ENCODE assay signal across 8 mouse cellular contexts in genomic region chr17:88064347-88065030, GRCm38 (mm10). TPM values are rescaled to one million over a fixed set of nuclear protein-coding genes. Genes with fewer than 3 reads are reported as not detected.
DNase-seq lines count a peak whose midpoint lies in the region; ATAC-seq and TF ChIP-seq lines count a peak whose summit lies in the region.

No protein-coding gene starts in this region.

- peak overlapping the region; percentile 100 for H3K27ac ChIP-seq in embryonic facial prominence, embryonic 14.5 days (replicated peaks; ENCODE audit: low read depth, low read length)
- H3K27ac ChIP-seq in heart, embryonic 12.5 days (ENCODE audit: poor library complexity, severe bottlenecking): peak overlapping the region; percentile 99
- peak overlapping the region; percentile 99 for H3K27ac ChIP-seq in kidney, embryonic 16.5 days (ENCODE audit: low read length)
- peak overlapping the region; percentile 99 for H3K27ac ChIP-seq in liver, embryonic 11.5 days (ENCODE audit: low read depth, low read length)
- H3K27ac ChIP-seq in stomach, embryonic 16.5 days (ENCODE audit: low read length): peak overlapping the region; percentile 100

- H3ac ChIP-seq in C2C12 (ENCODE audit: control insufficient read depth, insufficient read length, low read depth): peak overlapping the region; percentile 99

- no peaks in the 10 kb centered on the region for H3K9me3 ChIP-seq in embryonic facial prominence, embryonic 14.5 days (ENCODE audit: control insufficient read depth, low read length)
- H3K9me3 ChIP-seq in heart, embryonic 12.5 days (replicated peaks): no peaks in the 10 kb centered on the region
- H3K9me3 ChIP-seq in kidney, embryonic 16.5 days (ENCODE audit: low read length): no peaks in the 10 kb centered on the region
- no peaks in the 10 kb centered on the region for H3K9me3 ChIP-seq in liver, embryonic 11.5 days (ENCODE audit: control insufficient read depth, low read length)
- H3K9me3 ChIP-seq in stomach, embryonic 16.5 days (replicated peaks; ENCODE audit: control insufficient read depth, low read length): no peaks in the 10 kb centered on the region

- H3K79me3 ChIP-seq in C2C12 (ENCODE audit: low read depth): peaks cover 48% of the 10 kb centered on the region

- 0% methylated on average over 6 of the region's 67 CpGs for WGBS in embryonic facial prominence, embryonic 14.5 days
- 1% methylated on average over 53 of the region's 67 CpGs for WGBS in heart, embryonic 12.5 days
- WGBS in kidney, embryonic 16.5 days: 0% methylated on average over 31 of the region's 67 CpGs
- under 1% methylated on average over 39 of the region's 67 CpGs for WGBS in liver, embryonic 11.5 days
- WGBS in stomach, embryonic 16.5 days: under 1% methylated on average over 45 of the region's 67 CpGs

- TF ChIP-seq CTCF in C2C12 (IDR thresholded peaks at IDR 0.05; ENCODE audit: control insufficient read depth, insufficient read depth, insufficient read length): no peak

- DNase-seq in adrenal gland, postnatal 36 days: peak; percentile 67 to 78
- peak; percentile 56 for DNase-seq in embryonic facial prominence, embryonic 14.5 days (ENCODE audit: low spot score)
- DNase-seq in liver, embryonic 11.5 days (ENCODE audit: low spot score): peak; percentile 78
- DNase-seq in naive thymus-derived CD4-positive, alpha-beta T cell, adult 2 months (ENCODE audit: low read depth): peak; percentile 71

- H3K9ac ChIP-seq in embryonic facial prominence, embryonic 14.5 days (ENCODE audit: low read depth, low read length): peak overlapping the region; percentile 99
- H3K9ac ChIP-seq in heart, embryonic 12.5 days: peak overlapping the region; percentile 100
- H3K9ac ChIP-seq in kidney, embryonic 16.5 days (replicated peaks; ENCODE audit: low read length): peak overlapping the region; percentile 100
- peak overlapping the region; percentile 98 for H3K9ac ChIP-seq in liver, embryonic 11.5 days (ENCODE audit: low read depth, low read length)
- peak overlapping the region; percentile 100 for H3K9ac ChIP-seq in stomach, embryonic 16.5 days (ENCODE audit: low read length)

- H3K36me3 ChIP-seq in C2C12 (ENCODE audit: control insufficient read depth, insufficient read depth): no peaks in the 10 kb centered on the region
- H3K36me3 ChIP-seq in embryonic facial prominence, embryonic 14.5 days (ENCODE audit: control insufficient read depth, insufficient read depth, low read length): no peaks in the 10 kb centered on the region
- H3K36me3 ChIP-seq in heart, embryonic 12.5 days: no peaks in the 10 kb centered on the region
- 0 out of 2 replicates have a peak, but pooled peaks cover 2% of the 10 kb centered on the region for H3K36me3 ChIP-seq in kidney, embryonic 16.5 days (ENCODE audit: insufficient read depth, low read length)
- H3K36me3 ChIP-seq in liver, embryonic 11.5 days (ENCODE audit: control insufficient read depth, insufficient read depth, low read length): no peaks in the 10 kb centered on the region; the same call in 1 of the 2 replicates
- no peaks in the 10 kb centered on the region for H3K36me3 ChIP-seq in stomach, embryonic 16.5 days (ENCODE audit: control insufficient read depth, insufficient read depth, low read length)

- peak; percentile 9; the same call in 1 of the 2 replicates for ATAC-seq in embryonic facial prominence, embryonic 14.5 days (ENCODE audit: low read depth)
- ATAC-seq in heart, embryonic 12.5 days (ENCODE audit: insufficient number of reproducible peaks, low FRiP score): peak; percentile 60
- peak; percentile 10 for ATAC-seq in kidney, embryonic 16.5 days (ENCODE audit: low FRiP score, low TSS enrichment)
- peak; percentile 50 for ATAC-seq in liver, embryonic 11.5 days (replicated peaks; ENCODE audit: low FRiP score)
- ATAC-seq in stomach, embryonic 16.5 days (ENCODE audit: insufficient read depth, low FRiP score): peak; percentile 11; the same call in 1 of the 2 replicates

- no peaks in the 10 kb centered on the region for H3K27me3 ChIP-seq in C2C12 (ENCODE audit: control insufficient read depth, insufficient read depth, insufficient read length)
- no peaks in the 10 kb centered on the region for H3K27me3 ChIP-seq in embryonic facial prominence, embryonic 14.5 days (replicated peaks; ENCODE audit: control insufficient read depth, insufficient read depth, low read length)
- H3K27me3 ChIP-seq in heart, embryonic 12.5 days (replicated peaks): no peaks in the 10 kb centered on the region
- H3K27me3 ChIP-seq in kidney, embryonic 16.5 days (ENCODE audit: insufficient read depth, low read length): no peaks in the 10 kb centered on the region
- no peaks in the 10 kb centered on the region for H3K27me3 ChIP-seq in liver, embryonic 11.5 days (replicated peaks; ENCODE audit: control insufficient read depth, insufficient read depth, low read length)
- no peaks in the 10 kb centered on the region for H3K27me3 ChIP-seq in stomach, embryonic 16.5 days (ENCODE audit: control insufficient read depth, insufficient read depth, low read length)

- peaks cover 54% of the 10 kb centered on the region for H3K79me2 ChIP-seq in C2C12 (ENCODE audit: control insufficient read depth, insufficient read depth)

- peaks cover 15% of the 10 kb centered on the region for H3K4me1 ChIP-seq in embryonic facial prominence, embryonic 14.5 days (ENCODE audit: control insufficient read depth, insufficient read depth, low read length)
- H3K4me1 ChIP-seq in heart, embryonic 12.5 days (replicated peaks): peaks cover 6% of the 10 kb centered on the region
- H3K4me1 ChIP-seq in kidney, embryonic 16.5 days (ENCODE audit: insufficient read depth, low read length): peaks cover 9% of the 10 kb centered on the region
- peaks cover 9% of the 10 kb centered on the region for H3K4me1 ChIP-seq in liver, embryonic 11.5 days (replicated peaks; ENCODE audit: control insufficient read depth, insufficient read depth, low read length)
- peaks cover 13% of the 10 kb centered on the region for H3K4me1 ChIP-seq in stomach, embryonic 16.5 days (ENCODE audit: control insufficient read depth, insufficient read depth, low read length)

- H3K4me3 ChIP-seq in C2C12 (ENCODE audit: insufficient read depth, poor library complexity, severe bottlenecking): peak overlapping the region; percentile 75
- H3K4me3 ChIP-seq in embryonic facial prominence, embryonic 14.5 days (ENCODE audit: low read depth, low read length): peak overlapping the region; percentile 95
- H3K4me3 ChIP-seq in heart, embryonic 12.5 days: peak overlapping the region; percentile 100
- H3K4me3 ChIP-seq in kidney, embryonic 16.5 days (ENCODE audit: low read length): peak overlapping the region; percentile 100
- peak overlapping the region; percentile 98 for H3K4me3 ChIP-seq in liver, embryonic 11.5 days (ENCODE audit: low read depth, low read length)
- peak overlapping the region; percentile 98 for H3K4me3 ChIP-seq in stomach, embryonic 16.5 days (replicated peaks; ENCODE audit: low read length)

- H3K4me2 ChIP-seq in embryonic facial prominence, embryonic 14.5 days (ENCODE audit: low read depth, low read length): peak overlapping the region; percentile 81
- peak overlapping the region; percentile 88 for H3K4me2 ChIP-seq in heart, embryonic 12.5 days
- H3K4me2 ChIP-seq in kidney, embryonic 16.5 days (replicated peaks; ENCODE audit: low read depth, low read length): peak overlapping the region; percentile 84
- peak overlapping the region; percentile 85 for H3K4me2 ChIP-seq in liver, embryonic 11.5 days
- H3K4me2 ChIP-seq in stomach, embryonic 16.5 days (ENCODE audit: low read depth, low read length): peak overlapping the region; percentile 89

TF ChIP-seq in C2C12, 6 proteins besides CTCF, POLR2A, EP300 and RAD21:
- TF ChIP-seq MAX (IDR thresholded peaks at IDR 0.05) (no peak), MYOD1 (IDR thresholded peaks at IDR 0.05; ENCODE audit: control insufficient read depth, insufficient read length, low read depth) (no peak), USF1 (IDR thresholded peaks at IDR 0.05; ENCODE audit: low read depth) (no peak), CEBPB (IDR thresholded peaks at IDR 0.05; ENCODE audit: low read depth) (no peak), FOSL1 (IDR thresholded peaks at IDR 0.05; ENCODE audit: insufficient read depth, low read length, poor library complexity, severe bottlenecking) (no peak), MYOG (IDR thresholded peaks at IDR 0.05; ENCODE audit: control insufficient read depth, extremely low read depth, insufficient read length) (no peak)

RNA-seq across cellular contexts. Expression of gene Fbxo11, which starts 0.6 kb away (rescaled TPM):
- polyA plus RNA-seq in C2C12 (2012; fragmentation: generic; extraction: Trizol): 9.3 TPM
- 10 to 100 TPM; 58.2 to 63.6 TPM for total RNA-seq in adrenal gland, postnatal 36 days (2021)
- 25.0 and 25.2 TPM in 2 replicates for polyA plus RNA-seq in embryonic facial prominence, embryonic 14.5 days (2014; fragmentation: Nextera tagmentation; extraction: Ambion mirVana)
- 13.3 and 16.0 TPM in 2 replicates for polyA plus RNA-seq in heart, embryonic 12.5 days (2016; fragmentation: Nextera tagmentation; extraction: Ambion mirVana)
- polyA plus RNA-seq in kidney, embryonic 16.5 days (2015; fragmentation: Nextera tagmentation; extraction: Ambion mirVana): 14.8 and 15.6 TPM in 2 replicates
- 12.4 and 14.0 TPM in 2 replicates for polyA plus RNA-seq in liver, embryonic 11.5 days (2014; fragmentation: Nextera tagmentation; extraction: Ambion mirVana)
- 11.9 and 12.4 TPM in 2 replicates for polyA plus RNA-seq in stomach, embryonic 16.5 days (2015; fragmentation: Nextera tagmentation; extraction: Ambion mirVana)

Comparison
In these comparisons a context has a peak if more than half of its experiments do, and no peak if none do; other contexts are left out.
1. Peak in every context shown above with its lines: DNase-seq, ATAC-seq, H3K4me3 ChIP-seq and H3K27ac ChIP-seq.
2. ATAC-seq: peak in every context shown above with its lines; median percentile 60 in heart, embryonic 12.5 days; 50 in liver, embryonic 11.5 days; 11 in stomach, embryonic 16.5 days; 10 in kidney, embryonic 16.5 days; 9 in embryonic facial prominence, embryonic 14.5 days.